Mouse (Mus musculus): ENCODE measurements at regions not wholly inside any gene's neighbourhood (a gene's known extent, or its start where the extent isn't known, plus 50 kb on each side); places are given as distances from the start of the nearest gene placed in this dataset.
"Not testable (repeated sequence)": the region's sequence is repeated elsewhere in the genome, so short reads cannot be mapped to it uniquely, and the experiment has no call there.

GRCm38 (mm10) chr13:85988633-85989032 lies 58.1 kb downstream of the Cox7c start:
- DNase-seq (ENCODE audit: low spot score in 2 of 2), result no peak

- no peak for DNase-seq (ENCODE audit: low spot score in 2 of 2)
Measured at GRCm38 (mm10) chr13:85982089-85982488, 64.6 kb downstream of the Cox7c start.

GRCm38 (mm10) chr13:85964005-85964404 lies 82.7 kb downstream of the Cox7c start:
- not testable (repeated sequence) for DNase-seq (ENCODE audit: low spot score in 2 of 2)

GRCm38 (mm10) chr13:85955284-85955683 lies 91.4 kb downstream of the Cox7c start:
- no peak for DNase-seq (ENCODE audit: low spot score in 2 of 2)

- DNase-seq (ENCODE audit: low spot score in 2 of 2), result no peak
Measured at GRCm38 (mm10) chr13:85952896-85953295, 93.8 kb downstream of the Cox7c start.

- no peak for DNase-seq (ENCODE audit: low spot score in 2 of 2)
Measured at GRCm38 (mm10) chr13:85926825-85927737, 119.6 kb downstream of the Cox7c start.

GRCm38 (mm10) chr13:85926323-85926722 lies 120.4 kb downstream of the Cox7c start:
- DNase-seq (ENCODE audit: low spot score in 2 of 2), result no peak

- no peak for DNase-seq (ENCODE audit: low spot score in 2 of 2)
Measured at GRCm38 (mm10) chr13:85922696-85923095, 124.0 kb downstream of the Cox7c start.

- DNase-seq (ENCODE audit: low spot score in 2 of 2), result no peak
Measured at GRCm38 (mm10) chr13:85901796-85902195, 144.9 kb downstream of the Cox7c start.

GRCm38 (mm10) chr13:85897656-85898055 lies 149.0 kb downstream of the Cox7c start:
- no peak for DNase-seq (ENCODE audit: low spot score in 2 of 2)

GRCm38 (mm10) chr13:85895141-85895540 lies 151.6 kb downstream of the Cox7c start:
- DNase-seq (ENCODE audit: low spot score in 2 of 2), result no peak

GRCm38 (mm10) chr13:85889846-85890245 lies 156.9 kb downstream of the Cox7c start:
- not testable (repeated sequence) for DNase-seq (ENCODE audit: low spot score in 2 of 2)

GRCm38 (mm10) chr13:85882817-85883216 lies 163.9 kb downstream of the Cox7c start:
- DNase-seq (ENCODE audit: low spot score in 2 of 2), result no peak

GRCm38 (mm10) chr13:85863745-85864144 lies 183.0 kb downstream of the Cox7c start:
- DNase-seq (ENCODE audit: low spot score in 2 of 2), result peak; percentile 2 to 4

- no peak for DNase-seq (ENCODE audit: low spot score in 2 of 2)
Measured at GRCm38 (mm10) chr13:85848276-85848675, 198.4 kb downstream of the Cox7c start.

- DNase-seq (ENCODE audit: low spot score in 2 of 2), result no peak
Measured at GRCm38 (mm10) chr13:85829894-85830293, 216.8 kb downstream of the Cox7c start.
